Mouse (Mus musculus) cortical plate, adult 2 months (tissue): Measurements from ENCODE around the gene Slc9a8.

Experiments used
- CTCF ChIP-seq: fragments of 200-500 bp; IDR thresholded peaks from 2 replicates; pipeline ENCODE4 v1.5.1; 2011; ENCODE audit warnings: mild to moderate bottlenecking, control low read depth, low read length; ENCODE audit not compliant: insufficient read depth; ENCODE audit errors: extremely low read depth
- POLR2A ChIP-seq: fragments of 200-500 bp; IDR thresholded peaks from 2 replicates; pipeline ENCODE4 v1.6.1; 2011; ENCODE audit warnings: mild to moderate bottlenecking, low read length, control low read depth; ENCODE audit not compliant: insufficient read depth; ENCODE audit errors: extremely low read depth

DNA sequence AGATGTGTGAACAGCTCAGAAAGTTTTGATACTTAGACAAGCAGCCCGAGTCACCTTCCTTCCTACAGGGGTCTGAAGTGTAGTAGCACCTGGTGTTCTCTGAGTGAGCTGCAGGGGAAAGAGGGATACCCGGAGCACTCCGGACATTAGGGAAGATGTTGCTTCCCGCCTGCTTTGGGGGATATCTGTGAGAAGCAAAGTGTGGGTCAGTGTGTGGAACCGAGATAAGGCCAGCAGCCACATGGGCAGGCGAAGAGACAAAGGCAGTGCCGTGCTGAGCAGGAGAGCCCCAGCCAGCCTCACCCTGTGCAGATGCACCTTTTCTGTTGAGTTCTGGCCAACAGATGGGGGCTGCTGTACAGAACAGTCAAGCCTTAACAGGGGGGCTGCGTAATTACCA lies 26.1 kb downstream of the Slc9a8 start:
- TF ChIP-seq POLR2A (no peak), CTCF (no peak)
